Mouse (Mus musculus) lung, adult 2 months (tissue): ENCODE measurements around the gene Gbp7. TPM values are rescaled to one million over a fixed set of nuclear protein-coding genes. Genes with fewer than 3 reads are reported as not detected.

Source experiments
- DNase-seq: peaks from one replicate; pipeline ENCODE4 v3.0.0; 2022
- H3K4me1 ChIP-seq: fragments of 200-500 bp; 2 replicates; pipeline ENCODE4 v1.6.1; 2011; ENCODE audit warnings: low read length; ENCODE audit not compliant: control insufficient read depth, insufficient read depth
- H3K4me3 ChIP-seq: fragments of 200-500 bp; replicated peaks from 2 replicates; pipeline ENCODE3; 2011; ENCODE audit warnings: low read depth, mild to moderate bottlenecking, control low read depth, low read length; ENCODE audit errors: extremely low read depth
- CTCF ChIP-seq: fragments of 200-500 bp; IDR thresholded peaks from 2 replicates; pipeline ENCODE4 v1.5.1; 2011; ENCODE audit warnings: mild to moderate bottlenecking, low read length, control low read depth; ENCODE audit not compliant: insufficient read depth
- POLR2A ChIP-seq: fragments of 200-500 bp; IDR thresholded peaks from 2 replicates; pipeline ENCODE4 v1.6.1; 2011; ENCODE audit warnings: low read depth, mild to moderate bottlenecking, control low read depth, low read length, borderline replicate concordance; ENCODE audit errors: extremely low read depth
- WGBS: fragments of 180-500 bp; shearing (Covaris S2); methylation state at CpG from one replicate; pipeline ENCODE4 v1.1.7; 2018; 5-methylcytosine and 5-hydroxymethylcytosine counted together
- polyA plus RNA-seq: library from polyadenylated mRNA; depleted of rRNA; stranded (reverse); fragments of >200 nt; gene quantifications from 2 replicates; pipeline ENCODE4 v1.2.3, GENCODE M21; 2012; rRNA removed

The Gbp7 gene
- polyA plus RNA-seq, 1 experiment: 5.8 TPM

- Histone ChIP-seq H3K4me3 (no peak overlapping the region), H3K4me1 (peaks cover 2% of the 10 kb centered on the region; the same call in 1 of the 2 replicates)
- DNase-seq: no peak
- TF ChIP-seq CTCF (no peak), POLR2A (no peak)
- WGBS: 73% methylated on average over 4 of the region's 4 CpGs
These were observed 60.4 kb downstream of the Gbp7 start for GRCm38 (mm10) chr3:142590431-142591067.

GRCm38 (mm10) chr3:142594547-142594946, 64.4 kb downstream of the Gbp7 start, which contains the start of gene Gbp2b:
Gbp2b (plus strand) TSS chr3:142594847.
- no peaks in the 10 kb centered on the region for H3K4me1 ChIP-seq
- WGBS: 81% methylated on average over 1 of the region's 1 CpGs
- no peak for TF ChIP-seq POLR2A
- no peak for TF ChIP-seq CTCF

GRCm38 (mm10) chr3:142597923-142598322, 67.8 kb downstream of the Gbp7 start:
- Histone ChIP-seq H3K4me3 (no peak overlapping the region), H3K4me1 (no peaks in the 10 kb centered on the region)
- no peak for DNase-seq
- TF ChIP-seq POLR2A: no peak
- no peak for TF ChIP-seq CTCF
- WGBS: 56% methylated on average over 3 of the region's 3 CpGs

More at GRCm38 (mm10) chr3:142594547-142594946, 64.4 kb downstream of the Gbp7 start, which contains the start of gene Gbp2b:
- no peak for DNase-seq
- no peak within 1 kb of the TSS for H3K4me3 ChIP-seq

Other genes starting within 250 kb of the Gbp7 start
- 43.5 and 52.6 TPM in 2 replicates for gene Pdlim5, start 134.6 kb upstream of the Gbp7 start, polyA plus RNA-seq
- gene Gbp5, start 36.4 kb upstream of the Gbp7 start, polyA plus RNA-seq: 2.0 and 2.6 TPM in 2 replicates
- gene Gbp3, start 29.7 kb downstream of the Gbp7 start, polyA plus RNA-seq: 24.7 and 33.3 TPM in 2 replicates
- 0.06 and 0.11 TPM in 2 replicates for gene Gbp2b, start 64.5 kb downstream of the Gbp7 start, polyA plus RNA-seq
- gene Gbp2, start 90.3 kb downstream of the Gbp7 start, polyA plus RNA-seq: 19.6 and 24.6 TPM in 2 replicates
- gene Kyat3, start 170.7 kb downstream of the Gbp7 start, polyA plus RNA-seq: 1.4 and 2.4 TPM in 2 replicates
- 18.0 and 20.7 TPM in 2 replicates for gene Gtf2b, start 234.7 kb downstream of the Gbp7 start, polyA plus RNA-seq